ENCODE assay signal across 20 mouse cellular contexts in the genomic region with DNA sequence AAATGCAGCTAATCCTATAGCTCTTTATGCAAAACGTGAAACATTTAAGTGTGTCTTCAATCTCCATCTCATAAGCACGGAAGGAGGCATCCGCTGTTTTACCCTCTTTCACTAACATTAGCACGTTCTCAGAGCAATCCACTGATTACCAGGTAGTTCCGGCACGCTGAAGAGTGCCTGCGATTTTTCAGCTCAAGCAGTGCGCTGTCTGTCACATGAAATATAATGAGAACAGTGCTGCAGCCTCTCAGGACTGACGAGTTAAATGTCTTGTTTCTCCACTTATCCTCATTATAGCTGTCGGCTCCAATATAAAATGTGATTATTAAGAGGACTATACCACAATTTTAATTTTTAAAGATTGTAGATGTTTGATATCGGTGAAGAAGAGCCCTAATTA.
DNase-seq lines count a peak whose midpoint lies in the region; ATAC-seq and TF ChIP-seq lines count a peak whose summit lies in the region.
"Had no signal": no experiment of that assay in that cellular context is flagged by ENCODE, and none has a peak within 500 bp of the region (broad histone marks: within the 10 kb centered on the region; RNA-seq: fewer than 3 reads in every experiment).

No protein-coding gene starts in this region.

- TF ChIP-seq CTCF in forebrain, postnatal 0 days (IDR thresholded peaks at IDR 0.05; ENCODE audit: low read depth): no peak
- no peak for TF ChIP-seq CTCF in brain, embryonic 14.5 days (IDR thresholded peaks at IDR 0.05; ENCODE audit: borderline replicate concordance, extremely low read depth, insufficient read depth, insufficient read length)

- H3K27ac ChIP-seq in forebrain, postnatal 0 days (ENCODE audit: low read depth, low read length): no peak overlapping the region
- no peak overlapping the region for H3K27ac ChIP-seq in forebrain, embryonic 15.5 days (replicated peaks)
- no peak overlapping the region for H3K27ac ChIP-seq in heart, embryonic 16.5 days (ENCODE audit: low read length)
- no peak overlapping the region for H3K27ac ChIP-seq in intestine, embryonic 14.5 days (ENCODE audit: low read depth)
- H3K27ac ChIP-seq in intestine, embryonic 15.5 days: no peak overlapping the region
- H3K27ac ChIP-seq: embryonic facial prominence, embryonic 13.5 days; kidney, postnatal 0 days; liver, embryonic 14.5 days; lung, embryonic 15.5 days had no signal

- ATAC-seq in forebrain, postnatal 0 days: peak; percentile 34; the same call in 1 of the 2 replicates
- ATAC-seq in forebrain, embryonic 15.5 days (replicated peaks): no peak
- no peak for ATAC-seq in heart, embryonic 16.5 days (replicated peaks; ENCODE audit: extremely low read depth, insufficient read depth, low FRiP score)
- ATAC-seq in intestine, embryonic 14.5 days (replicated peaks; ENCODE audit: low FRiP score, low TSS enrichment, low read depth): no peak
- ATAC-seq in intestine, embryonic 15.5 days: no peak

- no peaks in the 10 kb centered on the region for H3K36me3 ChIP-seq in forebrain, postnatal 0 days (ENCODE audit: insufficient read depth)
- H3K36me3 ChIP-seq in forebrain, embryonic 15.5 days: no peaks in the 10 kb centered on the region
- no peaks in the 10 kb centered on the region for H3K36me3 ChIP-seq in heart, embryonic 16.5 days (ENCODE audit: control insufficient read depth, insufficient read depth)
- no peaks in the 10 kb centered on the region for H3K36me3 ChIP-seq in intestine, embryonic 14.5 days (ENCODE audit: control insufficient read depth, insufficient read depth, low read length)
- no peaks in the 10 kb centered on the region for H3K36me3 ChIP-seq in intestine, embryonic 15.5 days
- H3K36me3 ChIP-seq: lung, embryonic 15.5 days had no signal

- DNase-seq in forebrain, postnatal 0 days: no peak
- no peak for DNase-seq in heart, postnatal 14 days
- peak; percentile 24 for DNase-seq in intestine, embryonic 14.5 days (ENCODE audit: low spot score)
- DNase-seq in brain, embryonic 14.5 days (ENCODE audit: low read depth): peak; percentile 66
- DNase-seq: adrenal gland, postnatal 25 days; cerebellum, adult 11-12 months; cerebellum, postnatal 14 days; gastrocnemius, postnatal 14 days; kidney, adult 18-20 months; lung, postnatal 4 days; right cerebral cortex, postnatal 25 days; thymus, postnatal 36 days had no signal

- TF ChIP-seq POLR2A in brain, embryonic 14.5 days (IDR thresholded peaks at IDR 0.05; ENCODE audit: borderline replicate concordance, extremely low read depth, insufficient read depth, insufficient read length, poor library complexity, severe bottlenecking): no peak

- no peaks in the 10 kb centered on the region for H3K9me3 ChIP-seq in forebrain, postnatal 0 days (ENCODE audit: low read length)
- H3K9me3 ChIP-seq in forebrain, embryonic 15.5 days: no peaks in the 10 kb centered on the region
- H3K9me3 ChIP-seq in heart, embryonic 16.5 days (replicated peaks; ENCODE audit: control insufficient read depth, low read length): no peaks in the 10 kb centered on the region
- no peaks in the 10 kb centered on the region for H3K9me3 ChIP-seq in intestine, embryonic 14.5 days (ENCODE audit: control insufficient read depth, low read length)
- H3K9me3 ChIP-seq in intestine, embryonic 15.5 days: no peaks in the 10 kb centered on the region
- H3K9me3 ChIP-seq: embryonic facial prominence, embryonic 13.5 days; G1E; lung, embryonic 15.5 days had no signal

- no peaks in the 10 kb centered on the region for H3K27me3 ChIP-seq in forebrain, postnatal 0 days (ENCODE audit: insufficient read depth, low read length)
- no peaks in the 10 kb centered on the region for H3K27me3 ChIP-seq in forebrain, embryonic 15.5 days
- no peaks in the 10 kb centered on the region for H3K27me3 ChIP-seq in heart, embryonic 16.5 days (ENCODE audit: control insufficient read depth, insufficient read depth, low read length)
- H3K27me3 ChIP-seq in intestine, embryonic 14.5 days (replicated peaks; ENCODE audit: control insufficient read depth, insufficient read depth, low read length): no peaks in the 10 kb centered on the region
- H3K27me3 ChIP-seq in intestine, embryonic 15.5 days (replicated peaks): no peaks in the 10 kb centered on the region
- H3K27me3 ChIP-seq: embryonic facial prominence, embryonic 13.5 days; lung, embryonic 15.5 days had no signal

- H3K4me1 ChIP-seq in forebrain, postnatal 0 days (ENCODE audit: insufficient read depth): peaks cover 10% of the 10 kb centered on the region; the same call in 1 of the 2 replicates
- H3K4me1 ChIP-seq in forebrain, embryonic 15.5 days: peaks cover 20% of the 10 kb centered on the region
- peaks cover 38% of the 10 kb centered on the region for H3K4me1 ChIP-seq in heart, embryonic 16.5 days (ENCODE audit: control insufficient read depth, insufficient read depth, low read length)
- H3K4me1 ChIP-seq in intestine, embryonic 14.5 days (replicated peaks; ENCODE audit: control insufficient read depth, insufficient read depth, low read length): no peaks in the 10 kb centered on the region; the same call in 1 of the 2 replicates
- peaks cover 6% of the 10 kb centered on the region; the same call in 1 of the 2 replicates for H3K4me1 ChIP-seq in intestine, embryonic 15.5 days (replicated peaks)

- 55% methylated on average over 11 of the region's 11 CpGs for WGBS in forebrain, postnatal 0 days
- 62% methylated on average over 11 of the region's 11 CpGs for WGBS in forebrain, embryonic 15.5 days
- 56% methylated on average over 11 of the region's 11 CpGs for WGBS in heart, embryonic 16.5 days
- 69% methylated on average over 11 of the region's 11 CpGs for WGBS in intestine, embryonic 14.5 days
- WGBS in intestine, embryonic 15.5 days: 77% methylated on average over 11 of the region's 11 CpGs

- no peak overlapping the region for H3K4me2 ChIP-seq in forebrain, postnatal 0 days (ENCODE audit: low read depth)
- no peak overlapping the region for H3K4me2 ChIP-seq in forebrain, embryonic 15.5 days (replicated peaks)
- H3K4me2 ChIP-seq in heart, embryonic 16.5 days (ENCODE audit: low read depth, low read length): 0 out of 2 replicates have a peak overlapping the region, but pooled peaks have one; percentile 0
- no peak overlapping the region for H3K4me2 ChIP-seq in intestine, embryonic 14.5 days (ENCODE audit: low read length)
- H3K4me2 ChIP-seq in intestine, embryonic 15.5 days (replicated peaks): no peak overlapping the region
- H3K4me2 ChIP-seq: embryonic facial prominence, embryonic 13.5 days; lung, embryonic 15.5 days had no signal

- H3K4me3 ChIP-seq in forebrain, postnatal 0 days (ENCODE audit: low read depth, low read length): no peak overlapping the region
- no peak overlapping the region for H3K4me3 ChIP-seq in forebrain, embryonic 15.5 days
- H3K4me3 ChIP-seq in heart, embryonic 16.5 days (ENCODE audit: low read length): no peak overlapping the region
- H3K4me3 ChIP-seq in intestine, embryonic 14.5 days (ENCODE audit: low read depth, low read length): no peak overlapping the region
- no peak overlapping the region for H3K4me3 ChIP-seq in intestine, embryonic 15.5 days (replicated peaks)
- H3K4me3 ChIP-seq: embryonic facial prominence, embryonic 13.5 days; lung, embryonic 15.5 days had no signal

- intact Hi-C loops in heart, postnatal 14 days (cut with DNase I): loop anchor here (10.0 kb wide), 1 partner anchor 47 kb away; no protein-coding TSS in a partner anchor

- H3K9ac ChIP-seq in forebrain, postnatal 0 days: no peak overlapping the region
- H3K9ac ChIP-seq in forebrain, embryonic 15.5 days (replicated peaks): no peak overlapping the region
- H3K9ac ChIP-seq in heart, embryonic 16.5 days (ENCODE audit: low read length): no peak overlapping the region
- H3K9ac ChIP-seq in intestine, embryonic 14.5 days (ENCODE audit: low read length): no peak overlapping the region
- no peak overlapping the region for H3K9ac ChIP-seq in intestine, embryonic 15.5 days
- H3K9ac ChIP-seq: embryonic facial prominence, embryonic 13.5 days; liver, embryonic 14.5 days; lung, embryonic 15.5 days had no signal

Comparison
In these comparisons a context has a peak if more than half of its experiments do, and no peak if none do; other contexts are left out.
1. DNase-seq: peak in intestine, embryonic 14.5 days (single experiment) and brain, embryonic 14.5 days (single experiment); none in forebrain, postnatal 0 days (single experiment) and heart, postnatal 14 days (0 of 2).